Mouse (Mus musculus): ENCODE measurements at regions not wholly inside any gene's neighbourhood (a gene's known extent, or its start where the extent isn't known, plus 50 kb on each side); places are given as distances from the start of the nearest gene placed in this dataset.

DNA sequence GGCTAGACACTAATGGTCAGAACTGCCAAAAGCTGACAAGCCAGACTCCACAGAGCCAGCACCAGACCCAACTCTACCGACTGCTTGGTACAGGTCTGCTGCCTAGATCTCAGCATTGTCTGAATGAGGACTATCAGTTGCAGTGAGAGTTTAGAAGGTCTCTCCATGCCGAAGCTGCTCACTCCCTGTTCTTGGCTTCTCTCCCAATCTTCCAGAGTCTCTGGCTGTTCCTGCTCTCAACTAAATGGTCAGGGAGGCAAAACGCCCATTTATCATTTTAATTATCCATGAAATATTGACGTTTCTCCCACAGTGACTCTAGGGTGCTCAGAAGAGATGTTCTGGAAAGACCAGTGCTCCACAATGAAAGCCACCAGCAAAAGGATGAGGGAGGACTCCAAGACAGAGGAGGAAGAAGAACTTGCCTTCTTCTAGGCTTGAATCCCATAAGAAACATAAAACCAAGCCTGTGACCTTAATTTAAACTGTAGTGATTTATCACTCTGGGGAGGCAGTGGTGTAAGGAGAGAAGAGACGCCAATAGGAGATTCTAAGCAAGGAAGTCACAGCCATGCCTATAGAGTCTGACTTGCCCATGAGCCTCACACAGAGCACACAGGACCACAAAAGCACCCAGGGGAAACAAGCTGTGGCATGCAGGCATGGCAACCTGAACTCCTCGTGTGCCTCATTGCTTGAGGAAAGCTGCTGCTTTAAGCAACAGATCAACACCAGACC, 112.2 kb upstream of the Pkdcc start:
- TF ChIP-seq CTCF (IDR thresholded peaks at IDR 0.05; ENCODE audit: extremely low read depth, insufficient read depth, low read length), result no peak
- TF ChIP-seq POLR2A (IDR thresholded peaks at IDR 0.05; ENCODE audit: extremely low read depth, insufficient read depth, low read length), result no peak

Measured in cortical plate, adult 2 months (tissue).